Mouse (Mus musculus): Measurements from ENCODE around the gene Hps5.
A peak's percentile ranks its signal among the peaks of the same experiment; 100 is the strongest.

Gene Hps5

DNA sequence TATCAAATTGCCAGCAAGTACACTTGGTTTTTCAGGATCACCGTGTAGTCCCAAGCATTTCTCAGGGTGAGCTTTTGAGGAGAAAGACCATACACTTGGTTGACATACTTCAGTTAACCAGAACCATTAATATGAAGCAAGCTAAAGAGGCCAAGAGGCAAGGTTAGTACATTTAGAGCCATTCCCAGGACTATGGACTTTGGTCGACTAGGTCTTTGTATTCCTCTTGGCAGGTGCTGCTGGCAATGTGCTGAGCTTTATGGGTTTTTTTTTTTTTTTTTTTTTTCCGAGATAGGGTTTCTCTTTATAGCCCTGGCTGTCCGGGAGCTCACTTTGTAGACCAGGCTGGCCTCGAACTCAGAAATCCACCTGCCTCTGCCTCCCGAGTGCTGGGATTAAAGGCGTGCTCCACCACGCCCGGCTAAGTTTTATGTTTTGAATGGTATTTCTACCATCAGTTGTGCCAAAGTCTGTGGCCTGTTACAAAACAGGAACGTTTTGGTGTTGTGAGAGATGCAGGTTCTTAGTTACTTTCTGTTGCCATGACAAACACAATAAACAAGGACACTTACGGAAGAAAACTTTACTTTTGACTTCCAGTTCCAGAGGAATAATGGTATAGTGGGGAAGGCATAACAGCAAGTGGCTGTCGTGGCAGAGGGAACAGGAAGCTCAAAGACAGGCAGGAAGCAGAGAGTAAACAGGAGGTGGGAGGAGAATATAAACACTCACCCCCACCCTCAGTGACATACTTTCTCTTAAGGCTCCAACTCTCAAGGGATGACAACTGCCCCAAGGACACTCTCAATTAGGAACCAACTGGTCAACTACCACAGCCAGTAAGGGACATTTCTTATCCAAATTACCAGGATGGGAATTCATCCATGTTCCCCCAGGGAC, 57.1 kb downstream of the Hps5 start:
- DNase-seq (ENCODE audit: low spot score in 2 of 2): no peak

- no peak for DNase-seq (ENCODE audit: low spot score in 2 of 2)
Measured at GRCm38 (mm10) chr7:46734983-46735382, 60.9 kb downstream of the Hps5 start.

DNA sequence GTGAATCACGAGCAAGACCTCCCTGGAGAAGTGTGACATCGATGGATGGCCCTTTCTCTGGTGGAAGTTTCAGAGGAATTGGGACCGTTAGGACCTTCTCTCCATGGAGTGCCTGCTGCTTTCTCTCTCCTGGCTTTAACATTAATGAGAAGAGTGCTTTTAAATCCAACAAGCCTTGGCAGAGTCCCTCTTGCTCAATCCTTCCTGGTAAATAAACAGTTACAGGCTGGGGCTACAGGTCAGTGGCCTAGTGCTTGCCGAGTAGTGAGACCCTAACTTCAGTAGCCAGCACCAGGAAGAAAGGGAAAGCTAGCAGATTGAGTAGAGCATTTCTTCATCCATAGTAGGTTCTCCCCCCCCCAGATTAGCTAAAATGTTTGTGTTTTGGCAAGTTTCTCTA, 63.4 kb downstream of the Hps5 start, which contains the start of gene Saa4:
TSS of gene Saa4 (minus strand) at position 146 of the 400 bp plus-strand sequence.
- no peak for DNase-seq (ENCODE audit: low spot score in 2 of 2)

DNA sequence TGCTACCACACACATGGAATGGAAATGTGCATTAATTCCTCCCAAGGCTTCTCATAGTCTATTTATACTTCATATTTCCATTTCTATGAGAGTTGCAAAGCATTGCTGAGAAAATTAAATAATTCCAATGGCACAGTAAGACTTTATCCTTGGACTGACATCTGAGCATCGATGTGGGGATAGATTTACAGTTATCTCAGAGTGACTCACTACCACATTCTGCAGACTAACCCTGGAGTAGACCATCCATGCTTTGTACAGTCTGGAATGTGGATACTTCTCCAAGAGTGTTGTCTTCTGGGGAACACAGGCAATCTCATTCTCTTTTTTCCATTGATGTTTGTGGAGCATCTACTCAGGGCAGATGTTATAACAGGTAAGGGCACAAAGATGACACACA, 68.3 kb downstream of the Hps5 start:
- no peak for DNase-seq (ENCODE audit: low spot score in 2 of 2)

DNA sequence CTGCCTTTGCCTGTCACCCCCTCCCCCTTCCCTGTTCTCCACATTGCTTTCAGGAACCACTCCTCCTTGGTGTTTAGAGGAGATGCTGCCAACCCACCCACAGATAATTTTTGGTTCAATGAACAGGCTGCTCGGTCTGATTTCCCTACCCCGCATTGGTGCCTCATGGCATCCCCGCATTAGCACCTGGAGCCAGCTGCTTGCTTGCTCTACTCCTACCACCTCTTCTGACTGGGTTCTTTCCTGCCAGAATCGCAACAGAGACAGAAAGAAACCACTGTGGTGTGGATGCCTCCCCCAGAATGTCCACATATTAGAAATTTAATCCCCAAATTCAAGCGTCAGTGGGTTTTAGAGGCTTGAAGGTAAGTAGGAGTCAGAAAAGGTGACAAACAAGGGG, 71.5 kb downstream of the Hps5 start:
- no peak for DNase-seq (ENCODE audit: low spot score in 2 of 2)

- no peak for DNase-seq (ENCODE audit: low spot score in 2 of 2)
Measured at GRCm38 (mm10) chr7:46723849-46724248, 72.0 kb downstream of the Hps5 start.

DNA sequence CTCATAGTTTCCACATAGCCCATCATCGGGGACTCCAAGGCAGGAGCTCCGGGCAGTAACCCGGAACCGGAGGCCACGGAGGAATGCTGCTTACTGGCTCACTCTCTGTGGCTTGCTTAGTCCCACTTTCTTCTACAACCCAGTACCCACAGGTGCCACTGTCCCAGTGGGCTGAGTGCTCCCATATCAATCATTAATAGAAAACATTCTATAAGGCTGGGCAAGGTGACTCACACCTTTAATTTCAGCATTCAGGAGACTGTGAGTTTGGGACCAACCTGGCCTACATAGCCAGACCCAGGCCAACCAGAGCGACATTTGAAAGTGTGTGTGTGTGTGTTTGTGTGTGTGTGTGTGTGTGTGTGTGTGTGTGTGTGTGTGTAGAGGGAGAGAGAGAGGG, 72.5 kb downstream of the Hps5 start:
- no peak for DNase-seq (ENCODE audit: low spot score in 2 of 2)

DNA sequence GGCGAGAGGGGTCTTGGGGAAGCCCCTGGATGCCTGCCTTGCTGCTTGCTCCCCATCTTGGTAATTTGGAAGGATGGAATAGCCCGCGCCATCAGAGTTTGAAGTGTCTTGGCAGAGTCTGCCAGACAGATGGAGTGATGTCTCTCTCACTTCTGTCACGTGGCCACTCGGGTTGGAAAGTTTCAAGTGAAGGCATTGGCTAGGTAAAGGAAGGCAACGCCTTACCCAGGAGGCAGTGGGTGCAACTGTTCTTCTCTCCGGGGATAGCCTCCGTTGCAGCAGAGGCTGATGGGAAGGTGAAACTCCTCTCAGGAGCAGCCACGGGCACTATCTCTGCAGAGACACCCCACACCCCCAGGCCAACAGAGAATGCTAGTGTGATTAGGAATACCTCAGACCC, 75.4 kb downstream of the Hps5 start:
- no peak for DNase-seq (ENCODE audit: low spot score in 2 of 2)

DNA sequence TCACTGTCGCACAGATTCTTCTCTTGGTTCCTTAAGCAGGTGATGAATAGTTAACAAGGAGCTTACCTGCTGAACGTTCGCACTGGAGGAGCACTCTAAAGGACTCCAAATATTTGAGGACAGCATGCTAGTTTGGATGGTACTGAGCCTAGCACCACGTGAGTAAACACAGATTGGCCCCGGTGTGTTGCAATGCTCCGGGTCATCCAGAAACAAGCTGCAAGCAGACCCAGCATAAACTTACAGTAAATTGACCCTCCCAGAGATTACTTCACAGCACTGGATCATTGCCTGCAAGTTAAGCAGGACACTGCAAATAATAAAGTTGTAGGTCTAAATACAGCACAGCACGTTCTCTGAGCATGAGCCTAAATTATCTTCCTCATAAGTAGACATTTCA, 76.3 kb downstream of the Hps5 start:
- DNase-seq (ENCODE audit: low spot score in 2 of 2): no peak

GRCm38 (mm10) chr7:46718591-46719270, 77.1 kb downstream of the Hps5 start:
- DNase-seq (ENCODE audit: low spot score in 2 of 2): no peak

DNA sequence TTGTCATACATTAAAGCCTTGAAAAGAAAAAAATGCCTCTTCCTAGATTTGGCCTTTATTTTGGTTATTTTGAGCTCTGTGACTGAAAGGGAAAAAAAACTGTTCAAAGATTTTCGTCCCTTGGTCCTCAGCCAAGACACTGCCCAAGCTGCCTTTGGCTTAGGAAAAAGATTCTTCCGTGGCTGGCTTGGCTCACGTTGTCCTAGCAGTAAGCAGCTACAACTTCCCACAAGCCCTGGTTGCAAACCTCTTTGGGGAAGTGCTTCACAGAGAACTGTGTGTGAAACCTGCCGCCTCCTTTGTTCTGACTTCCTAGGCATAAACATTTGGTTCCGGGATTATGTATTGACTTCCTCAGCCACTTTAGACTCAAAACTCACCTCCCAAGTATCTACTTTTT, 79.0 kb downstream of the Hps5 start:
- DNase-seq (ENCODE audit: low spot score in 2 of 2): no peak

DNA sequence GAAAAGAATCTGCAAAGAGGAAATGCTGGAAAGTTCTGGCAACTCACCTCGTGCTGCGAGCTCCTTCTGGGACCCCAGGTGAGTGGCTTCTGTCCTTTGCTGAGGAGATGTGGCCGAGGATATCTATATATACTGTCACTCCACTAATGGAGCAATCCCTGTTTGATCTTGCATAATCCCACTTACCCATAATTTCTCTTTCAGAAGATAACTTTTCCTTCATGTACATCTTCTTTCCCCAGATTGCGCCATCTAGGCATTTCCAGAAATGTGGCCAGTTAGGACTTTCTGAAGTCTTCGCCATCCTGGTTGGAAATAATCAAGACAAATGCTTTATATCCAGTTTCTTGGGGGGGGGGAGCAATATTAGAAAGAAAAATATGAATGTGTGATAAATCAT, 80.3 kb downstream of the Hps5 start, which contains the start of gene Saa3:
TSS of gene Saa3 (minus strand) at position 101 of the 400 bp plus-strand sequence.
- DNase-seq (ENCODE audit: low spot score in 2 of 2): no peak

DNA sequence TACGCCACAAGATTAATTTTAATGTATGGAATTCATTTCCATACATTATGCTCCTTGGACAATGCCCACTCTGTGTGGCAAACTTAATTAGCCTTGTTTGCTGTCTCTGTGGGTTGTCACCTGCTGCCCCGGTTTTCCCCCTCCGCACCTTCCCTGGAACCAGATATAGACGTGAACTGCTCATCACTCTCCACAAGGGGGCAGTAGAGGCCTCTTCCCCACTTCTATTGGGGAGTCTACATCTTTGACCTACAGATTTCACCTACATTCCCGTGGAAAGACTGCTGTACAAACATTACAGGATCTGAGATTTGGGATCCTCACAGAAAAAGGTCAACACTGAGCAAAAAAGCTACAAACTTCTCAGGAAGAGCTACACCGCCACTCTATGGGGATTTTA, 81.3 kb downstream of the Hps5 start:
- peak in 1 of 2 experiments; percentile 49 for DNase-seq (ENCODE audit: low spot score in 2 of 2)

GRCm38 (mm10) chr7:46712250-46712649, 83.6 kb downstream of the Hps5 start:
- no peak for DNase-seq (ENCODE audit: low spot score in 2 of 2)

All from frontal cortex, postnatal 10 days (tissue).